9 mouse cellular contexts compared by ENCODE assay signal in genomic region chr8:95952257-95952656, GRCm38 (mm10).
A peak's percentile ranks its signal among the peaks of the same experiment; 100 is the strongest.
DNase-seq lines count a peak whose midpoint lies in the region; ATAC-seq lines count a peak whose summit lies in the region.
"Had no signal": no experiment of that assay in that cellular context is flagged by ENCODE, and none has a peak within 500 bp of the region (broad histone marks: within the 10 kb centered on the region; RNA-seq: fewer than 3 reads in every experiment).

No protein-coding gene starts in this region.

- DNase-seq in heart, adult 9 months (ENCODE audit: low spot score in 2 of 2): no peak
- peak; percentile 63 for DNase-seq in R1 (ENCODE audit: low read depth, low spot score)
- DNase-seq in hindbrain, embryonic 11.5 days (ENCODE audit: low spot score): peak; percentile 56
- no peak for DNase-seq in urinary bladder, postnatal 14 days (ENCODE audit: low spot score)
- no peak for DNase-seq in left cerebral cortex, postnatal 25 days (ENCODE audit: low spot score in 2 of 2)

- no peak overlapping the region for H3K27ac ChIP-seq in heart, embryonic 15.5 days
- H3K27ac ChIP-seq in hindbrain, embryonic 11.5 days (ENCODE audit: low read depth, low read length): no peak overlapping the region
- H3K27ac ChIP-seq in midbrain, embryonic 16.5 days (ENCODE audit: low read length): no peak overlapping the region

- H3K4me1 ChIP-seq in heart, embryonic 15.5 days (replicated peaks): peaks cover 2% of the 10 kb centered on the region; the same call in 1 of the 2 replicates
- H3K4me1 ChIP-seq in hindbrain, embryonic 11.5 days (replicated peaks; ENCODE audit: control insufficient read depth, insufficient read depth, low read length): no peaks in the 10 kb centered on the region
- H3K4me1 ChIP-seq in midbrain, embryonic 16.5 days (ENCODE audit: control insufficient read depth, insufficient read depth, low read length): peaks cover 3% of the 10 kb centered on the region; the same call in 1 of the 2 replicates

- ATAC-seq in heart, embryonic 15.5 days (replicated peaks; ENCODE audit: insufficient number of reproducible peaks, insufficient read depth, low FRiP score, low read depth): no peak
- peak; percentile 70; the same call in 1 of the 2 replicates for ATAC-seq in hindbrain, embryonic 11.5 days (ENCODE audit: low FRiP score)
- ATAC-seq in midbrain, embryonic 16.5 days: 0 out of 2 replicates have a peak, but pooled peaks have one; percentile 40
- no peak for ATAC-seq in monocyte, adult 5-6 weeks (replicated peaks; ENCODE audit: insufficient number of reproducible peaks, low FRiP score, low TSS enrichment, poor library complexity, severe bottlenecking)

- peaks cover 13% of the 10 kb centered on the region for H3K27me3 ChIP-seq in heart, embryonic 15.5 days
- no peaks in the 10 kb centered on the region for H3K27me3 ChIP-seq in hindbrain, embryonic 11.5 days (ENCODE audit: control insufficient read depth, insufficient read depth, low read length)
- no peaks in the 10 kb centered on the region for H3K27me3 ChIP-seq in midbrain, embryonic 16.5 days (ENCODE audit: control insufficient read depth, insufficient read depth, low read depth, low read length)

- no peaks in the 10 kb centered on the region for H3K9me3 ChIP-seq in heart, embryonic 15.5 days (replicated peaks)
- H3K9me3 ChIP-seq in hindbrain, embryonic 11.5 days (ENCODE audit: control insufficient read depth, low read length): no peaks in the 10 kb centered on the region
- H3K9me3 ChIP-seq in midbrain, embryonic 16.5 days (replicated peaks; ENCODE audit: control insufficient read depth, low read length, poor library complexity, severe bottlenecking): no peaks in the 10 kb centered on the region
- H3K9me3 ChIP-seq: G1E had no signal

- H3K4me2 ChIP-seq in heart, embryonic 15.5 days: peak overlapping the region; percentile 59
- H3K4me2 ChIP-seq in hindbrain, embryonic 11.5 days (replicated peaks; ENCODE audit: low read depth, low read length): peak overlapping the region; percentile 26; the same call in 1 of the 2 replicates
- peak overlapping the region; percentile 62 for H3K4me2 ChIP-seq in midbrain, embryonic 16.5 days (ENCODE audit: low read length)

- no peak overlapping the region for H3K9ac ChIP-seq in heart, embryonic 15.5 days
- H3K9ac ChIP-seq in hindbrain, embryonic 11.5 days (ENCODE audit: low read depth, low read length): no peak overlapping the region
- peak overlapping the region; percentile 45; the same call in 1 of the 2 replicates for H3K9ac ChIP-seq in midbrain, embryonic 16.5 days (ENCODE audit: low read depth, low read length)

- WGBS in heart, embryonic 15.5 days: 37% methylated on average over 10 of the region's 10 CpGs
- 18% methylated on average over 10 of the region's 10 CpGs for WGBS in hindbrain, embryonic 11.5 days
- WGBS in midbrain, embryonic 16.5 days: 7% methylated on average over 10 of the region's 10 CpGs

- intact Hi-C loops in left cerebral cortex, postnatal 25 days (cut with DNase I): no loop called here

- peak overlapping the region; percentile 35; the same call in 1 of the 2 replicates for H3K4me3 ChIP-seq in heart, embryonic 15.5 days
- H3K4me3 ChIP-seq in hindbrain, embryonic 11.5 days (ENCODE audit: low read depth, low read length): peak overlapping the region; percentile 20
- peak overlapping the region; percentile 26 for H3K4me3 ChIP-seq in midbrain, embryonic 16.5 days (ENCODE audit: low read depth, low read length)

- H3K36me3 ChIP-seq in heart, embryonic 15.5 days: no peaks in the 10 kb centered on the region
- no peaks in the 10 kb centered on the region for H3K36me3 ChIP-seq in hindbrain, embryonic 11.5 days (ENCODE audit: control insufficient read depth, insufficient read depth, low read length)
- H3K36me3 ChIP-seq in midbrain, embryonic 16.5 days (ENCODE audit: control insufficient read depth, insufficient read depth, low read length): no peaks in the 10 kb centered on the region
- H3K36me3 ChIP-seq: G1E had no signal

Comparison
In these comparisons a context has a peak if more than half of its experiments do, and no peak if none do; other contexts are left out.
1. ATAC-seq: peak in hindbrain, embryonic 11.5 days (single experiment) and midbrain, embryonic 16.5 days (single experiment); none in heart, embryonic 15.5 days (single experiment) and monocyte, adult 5-6 weeks (single experiment).
2. DNase-seq: peak in R1 (single experiment) and hindbrain, embryonic 11.5 days (single experiment); none in heart, adult 9 months (0 of 2), urinary bladder, postnatal 14 days (single experiment) and left cerebral cortex, postnatal 25 days (0 of 2).
3. Peak in every context shown above with its lines, with median percentiles within 50 percentile points of each other: H3K4me2 ChIP-seq and H3K4me3 ChIP-seq.